Mouse (Mus musculus) neural tube, embryonic 13.5 days (tissue): Measurements from ENCODE around the gene Olfml3. TPM values are rescaled to one million over a fixed set of nuclear protein-coding genes. Genes with fewer than 3 reads are reported as not detected.

Experiments
- ATAC-seq: fragments of 200-750 bp; cut with Nextera tagmentation; 2 replicates; pipeline ENCODE4 v1.8.0; 2017; ENCODE audit warnings: low read depth, mild to moderate bottlenecking, moderate TSS enrichment, moderate library complexity
- H3K27ac ChIP-seq: fragments of 300-500 bp; sonication (generic); replicated peaks from 2 replicates; pipeline ENCODE4 v1.5.1; 2015; ENCODE audit warnings: moderate library complexity, mild to moderate bottlenecking, inconsistent platforms
- H3K27me3 ChIP-seq: fragments of 300-500 bp; sonication (generic); 2 replicates; pipeline ENCODE4 v1.6.1; 2015; ENCODE audit warnings: mild to moderate bottlenecking, inconsistent platforms
- H3K36me3 ChIP-seq: fragments of 300-500 bp; sonication (generic); 2 replicates; pipeline ENCODE4 v1.6.1; 2015; ENCODE audit warnings: mild to moderate bottlenecking, inconsistent platforms
- H3K4me1 ChIP-seq: fragments of 300-500 bp; sonication (generic); replicated peaks from 2 replicates; pipeline ENCODE4 v1.6.1; 2015; ENCODE audit warnings: inconsistent platforms
- H3K4me2 ChIP-seq: fragments of 300-500 bp; sonication (generic); 2 replicates; pipeline ENCODE4 v1.6.1; 2015; ENCODE audit warnings: inconsistent platforms, mild to moderate bottlenecking, moderate library complexity
- H3K4me3 ChIP-seq: fragments of 300-500 bp; sonication (generic); 2 replicates; pipeline ENCODE4 v1.5.1; 2015; ENCODE audit warnings: mild to moderate bottlenecking, inconsistent platforms
- H3K9ac ChIP-seq: fragments of 300-500 bp; sonication (generic); 2 replicates; pipeline ENCODE4 v1.6.1; 2015; ENCODE audit warnings: moderate library complexity, mild to moderate bottlenecking, inconsistent platforms
- H3K9me3 ChIP-seq: fragments of 300-500 bp; sonication (generic); 2 replicates; pipeline ENCODE4 v1.6.1; 2016; ENCODE audit warnings: inconsistent platforms
- WGBS: fragments of 180-500 bp; shearing (Covaris S2); methylation state at CpG from one replicate; pipeline ENCODE4 v1.1.7; 2015; 5-methylcytosine and 5-hydroxymethylcytosine counted together
- polyA plus RNA-seq: library from polyadenylated mRNA; unstranded; fragments of >200 nt; fragmentation: Nextera tagmentation; extraction: Ambion mirVana; gene quantifications from 2 replicates; pipeline ENCODE4 v1.2.1, GENCODE M21; 2015

Olfml3 gene
- polyA plus RNA-seq, 1 experiment from 2014 or later, result 14.2 TPM

DNA sequence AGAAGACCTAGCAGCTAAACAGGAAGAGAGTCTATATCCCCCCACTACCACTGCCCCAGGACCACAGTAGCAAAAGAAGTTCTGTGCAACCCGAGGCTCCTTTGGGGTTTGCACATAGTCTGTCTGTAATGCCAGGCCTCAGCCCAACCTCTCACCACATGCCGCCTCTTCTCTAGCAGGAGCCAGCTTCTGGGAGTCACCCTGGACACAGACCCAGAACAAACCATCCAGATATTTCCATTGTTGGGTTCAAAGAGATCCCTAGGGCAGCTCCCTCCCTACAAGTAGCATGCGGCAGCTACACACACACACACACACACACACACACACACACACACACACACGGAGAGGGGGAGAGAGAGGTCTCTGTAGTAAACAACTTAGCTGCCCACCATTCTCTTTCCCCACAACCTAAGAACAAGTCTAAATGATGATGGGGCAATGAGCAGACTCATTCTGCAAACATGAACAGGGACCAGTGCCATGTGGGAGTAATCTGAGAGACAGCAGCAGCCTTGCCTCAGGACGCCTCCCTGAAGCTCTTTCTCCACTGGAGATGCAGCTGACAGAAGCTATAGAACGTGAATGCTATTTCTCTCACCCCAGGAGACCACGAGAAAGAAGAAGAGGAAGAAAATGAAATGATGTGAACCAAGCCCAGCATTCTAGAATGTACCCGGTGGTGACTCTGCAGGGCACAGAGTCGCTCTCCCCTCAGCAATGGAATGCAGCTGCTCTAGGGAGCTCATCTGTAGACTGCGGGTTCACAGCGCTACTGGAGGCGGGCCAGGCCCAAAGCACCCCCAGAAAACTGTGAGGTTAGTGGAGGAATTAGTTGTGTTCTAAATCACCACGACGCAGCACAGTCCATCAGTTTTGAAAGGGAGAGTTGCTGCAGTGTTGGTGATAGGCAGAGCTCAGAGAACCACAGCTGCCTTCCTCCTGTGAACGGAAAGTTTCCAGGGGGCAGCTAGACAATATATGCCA lies 20.7 kb downstream of the Olfml3 start:
- no peak overlapping the region for H3K4me2 ChIP-seq
- H3K9me3 ChIP-seq, result no peaks in the 10 kb centered on the region
- no peaks in the 10 kb centered on the region for H3K36me3 ChIP-seq
- peak; percentile 28; the same call in 1 of the 2 replicates for ATAC-seq
- peak overlapping the region; percentile 67 for H3K27ac ChIP-seq
- no peak overlapping the region for H3K9ac ChIP-seq
- H3K4me1 ChIP-seq, result peaks cover 35% of the 10 kb centered on the region
- H3K4me3 ChIP-seq, result no peak overlapping the region
- H3K27me3 ChIP-seq, result no peaks in the 10 kb centered on the region
- WGBS, result 33% methylated on average over 15 of the region's 15 CpGs

DNA sequence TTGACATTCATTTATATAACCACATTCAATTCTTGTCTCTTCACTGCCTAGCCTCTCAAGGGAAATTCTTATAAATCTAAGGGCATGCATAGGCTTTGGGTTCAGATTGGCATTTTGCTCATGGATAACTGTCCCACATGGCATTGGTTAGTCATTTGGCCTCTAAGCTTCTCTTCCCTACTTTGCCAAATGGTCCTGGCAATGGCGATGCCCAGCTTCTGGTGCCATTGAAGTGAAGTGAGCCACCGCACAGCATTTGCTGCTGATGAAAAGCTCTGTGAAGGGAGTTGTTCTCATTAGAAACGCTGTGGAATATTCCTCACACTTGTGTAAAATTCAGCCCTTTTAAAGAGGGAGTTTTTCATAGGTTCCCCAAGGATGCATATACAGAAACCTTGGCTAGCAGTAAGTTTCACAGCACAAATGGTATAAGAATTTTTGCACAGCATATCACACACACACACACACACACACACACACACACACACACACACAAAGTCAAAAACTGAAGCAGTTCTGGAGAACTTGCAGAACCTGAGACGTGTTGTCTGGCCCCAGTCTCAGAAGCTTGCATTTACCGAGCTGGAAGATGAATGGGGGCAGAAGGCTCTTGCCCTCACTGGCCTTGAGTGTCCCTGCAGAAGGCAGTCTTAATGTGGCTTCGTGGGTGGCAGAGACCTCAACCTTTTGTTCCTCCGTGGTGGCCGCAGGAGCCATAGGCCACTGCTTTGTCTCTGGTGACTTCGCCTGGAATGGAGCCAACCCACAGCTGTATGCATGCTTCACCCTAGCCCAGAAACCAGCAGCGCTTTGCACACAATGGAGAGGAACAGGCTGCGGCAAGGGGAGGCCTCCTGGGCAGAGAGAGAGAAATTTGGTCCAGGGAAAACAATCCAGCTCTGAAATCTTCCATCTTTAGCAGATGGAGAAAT lies 21.8 kb downstream of the Olfml3 start:
- Histone ChIP-seq H3K4me3 (no peak overlapping the region), H3K9ac (no peak overlapping the region), H3K9me3 (no peaks in the 10 kb centered on the region), H3K27ac (peak overlapping the region; percentile 46; the same call in 1 of the 2 replicates), H3K4me2 (no peak overlapping the region), H3K27me3 (no peaks in the 10 kb centered on the region), H3K4me1 (peaks cover 35% of the 10 kb centered on the region), H3K36me3 (no peaks in the 10 kb centered on the region)
- 26% methylated on average over 11 of the region's 11 CpGs for WGBS
- ATAC-seq, result peak; percentile 38; the same call in 1 of the 2 replicates

DNA sequence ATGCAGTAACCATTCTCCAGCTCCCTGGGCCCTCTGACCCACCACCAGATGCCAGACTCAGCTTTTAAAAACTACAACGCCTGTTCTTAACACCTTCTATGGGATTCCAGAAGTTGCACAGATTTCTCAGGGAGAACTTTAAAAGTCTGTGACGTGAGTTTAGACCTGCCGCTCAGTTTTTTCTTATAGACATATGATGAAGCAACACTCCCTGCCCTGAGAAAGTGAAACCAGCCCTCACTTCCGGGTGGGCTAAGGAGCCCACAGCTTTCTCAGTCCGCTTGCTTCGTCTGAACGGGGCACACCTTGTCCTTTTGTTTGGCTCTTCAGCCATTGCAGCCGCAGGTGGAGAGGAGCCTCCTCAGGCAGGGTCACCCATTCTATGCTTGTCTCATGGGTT lies 22.9 kb downstream of the Olfml3 start:
- ATAC-seq, result no peak
- no peak overlapping the region for H3K9ac ChIP-seq
- H3K27me3 ChIP-seq, result no peaks in the 10 kb centered on the region
- H3K27ac ChIP-seq, result no peak overlapping the region
- no peak overlapping the region for H3K4me2 ChIP-seq
- 90% methylated on average over 8 of the region's 8 CpGs for WGBS
- H3K9me3 ChIP-seq, result no peaks in the 10 kb centered on the region
- peaks cover 35% of the 10 kb centered on the region for H3K4me1 ChIP-seq
- H3K36me3 ChIP-seq, result no peaks in the 10 kb centered on the region
- H3K4me3 ChIP-seq, result no peak overlapping the region

DNA sequence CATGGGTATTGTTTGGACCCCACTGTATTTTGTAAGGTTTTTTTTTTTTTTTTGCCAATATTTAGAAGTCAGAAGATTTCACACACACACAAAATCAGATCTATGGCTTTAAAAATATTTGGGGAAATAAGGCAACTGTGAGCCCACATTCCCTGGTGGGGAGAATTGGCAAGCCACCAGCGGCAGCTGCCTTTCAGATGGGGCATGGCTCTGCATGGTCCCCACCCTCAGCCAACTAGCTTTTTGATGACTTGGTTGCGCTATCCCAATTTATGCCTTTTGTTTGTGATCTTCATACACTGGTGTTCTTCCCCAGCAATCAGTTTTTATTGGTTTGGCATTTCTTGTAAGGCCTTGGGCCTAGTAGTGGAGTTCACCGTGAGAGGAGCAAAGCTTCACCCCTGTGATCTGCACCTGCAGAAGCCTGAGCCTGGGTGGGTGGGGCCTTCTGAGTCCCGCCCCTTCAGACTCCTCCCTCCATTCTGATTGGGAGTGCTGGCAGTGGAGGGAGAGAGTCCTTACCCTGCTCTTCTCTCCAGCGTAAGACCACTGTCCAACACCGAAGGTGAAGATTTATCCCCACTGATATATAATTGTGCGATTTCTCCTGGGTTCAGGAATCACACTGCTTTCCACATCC lies 23.4 kb downstream of the Olfml3 start:
- ATAC-seq, result no peak
- Histone ChIP-seq H3K9ac (no peak overlapping the region), H3K4me1 (peaks cover 33% of the 10 kb centered on the region), H3K4me2 (no peak overlapping the region), H3K27ac (no peak overlapping the region), H3K27me3 (no peaks in the 10 kb centered on the region), H3K4me3 (no peak overlapping the region), H3K36me3 (no peaks in the 10 kb centered on the region), H3K9me3 (no peaks in the 10 kb centered on the region)
- 65% methylated on average over 7 of the region's 7 CpGs for WGBS

DNA sequence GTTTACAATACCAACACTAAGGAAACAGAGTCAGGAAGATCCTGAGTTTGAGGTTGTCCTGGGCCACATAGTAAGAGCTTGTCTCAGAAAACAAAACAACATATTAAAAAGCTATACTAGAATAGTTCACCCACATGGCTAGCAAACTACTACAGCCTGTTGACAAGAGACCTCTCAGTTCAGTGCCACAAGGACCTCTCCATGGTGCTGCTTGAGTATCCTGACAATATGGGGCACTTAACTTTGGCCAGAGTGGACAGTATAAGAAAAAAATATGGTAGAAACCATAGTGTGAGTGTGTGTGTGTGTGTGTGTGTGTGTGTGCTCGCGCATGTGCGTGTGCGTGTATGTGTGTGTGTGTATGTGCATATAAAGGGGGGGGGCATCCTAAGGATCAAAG lies 25.6 kb downstream of the Olfml3 start:
- WGBS, result 95% methylated on average over 4 of the region's 4 CpGs
- H3K27ac ChIP-seq, result no peak overlapping the region
- H3K9me3 ChIP-seq, result no peaks in the 10 kb centered on the region
- no peak overlapping the region for H3K4me2 ChIP-seq
- no peaks in the 10 kb centered on the region for H3K36me3 ChIP-seq
- no peak overlapping the region for H3K4me3 ChIP-seq
- ATAC-seq, result no peak
- peaks cover 30% of the 10 kb centered on the region for H3K4me1 ChIP-seq
- no peaks in the 10 kb centered on the region for H3K27me3 ChIP-seq
- H3K9ac ChIP-seq, result no peak overlapping the region

DNA sequence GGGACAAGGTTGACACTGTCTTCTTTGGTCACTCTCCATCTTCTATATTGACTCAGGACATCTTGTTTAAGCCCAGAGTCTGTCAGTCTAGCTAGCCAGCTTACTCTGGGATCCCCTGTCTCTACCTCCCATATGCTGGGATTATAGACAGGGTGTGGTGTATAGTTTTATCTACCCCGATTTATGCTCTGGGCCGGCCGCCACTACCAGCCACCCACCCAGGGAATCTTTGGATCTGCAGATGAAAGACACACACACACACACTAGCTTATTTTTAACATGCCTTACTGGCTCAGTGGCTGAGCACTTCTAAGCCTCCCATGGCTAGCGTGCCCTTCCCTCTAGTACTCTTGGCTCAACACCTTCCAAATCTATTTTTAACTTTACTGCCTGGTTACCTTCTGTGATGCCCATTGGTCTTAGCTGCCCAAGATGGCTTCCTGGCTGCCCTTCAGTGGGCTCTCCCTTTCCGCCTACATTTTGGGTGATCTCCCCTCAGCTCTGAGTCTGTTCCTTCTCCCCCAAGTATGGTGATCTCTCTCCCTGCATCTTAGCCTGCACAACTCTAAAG lies 28.2 kb downstream of the Olfml3 start:
- H3K4me2 ChIP-seq, result no peak overlapping the region
- ATAC-seq, result no peak
- WGBS, result 90% methylated on average over 5 of the region's 5 CpGs
- H3K9ac ChIP-seq, result no peak overlapping the region
- no peak overlapping the region for H3K4me3 ChIP-seq
- no peak overlapping the region for H3K27ac ChIP-seq
- no peaks in the 10 kb centered on the region for H3K27me3 ChIP-seq
- H3K4me1 ChIP-seq, result peaks cover 15% of the 10 kb centered on the region
- no peaks in the 10 kb centered on the region for H3K9me3 ChIP-seq
- H3K36me3 ChIP-seq, result no peaks in the 10 kb centered on the region

DNA sequence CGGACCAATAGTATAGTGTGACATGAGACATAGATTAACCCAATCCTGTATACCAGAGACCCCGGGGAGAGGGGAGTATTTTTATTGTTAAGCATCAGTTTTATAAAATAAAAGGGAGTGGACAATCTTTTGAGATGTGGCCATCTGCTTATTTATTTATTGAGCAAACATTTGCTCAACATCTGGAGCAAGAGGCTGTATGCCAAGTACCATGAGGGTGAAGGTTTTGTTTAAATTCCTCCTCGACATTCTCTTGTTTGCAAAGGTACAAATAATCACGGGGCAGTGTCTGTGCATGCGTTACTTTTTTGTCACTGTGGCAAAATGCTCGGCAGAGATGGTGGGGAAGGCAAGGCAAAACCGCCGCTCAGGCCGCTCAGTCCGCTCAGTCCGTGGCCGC lies 32.4 kb downstream of the Olfml3 start:
- H3K4me1 ChIP-seq, result peaks cover 15% of the 10 kb centered on the region
- no peak overlapping the region for H3K9ac ChIP-seq
- H3K4me3 ChIP-seq, result no peak overlapping the region
- H3K27ac ChIP-seq, result no peak overlapping the region
- no peaks in the 10 kb centered on the region for H3K9me3 ChIP-seq
- H3K36me3 ChIP-seq, result no peaks in the 10 kb centered on the region
- ATAC-seq, result no peak
- WGBS, result 92% methylated on average over 12 of the region's 12 CpGs
- H3K27me3 ChIP-seq, result no peaks in the 10 kb centered on the region
- no peak overlapping the region for H3K4me2 ChIP-seq

DNA sequence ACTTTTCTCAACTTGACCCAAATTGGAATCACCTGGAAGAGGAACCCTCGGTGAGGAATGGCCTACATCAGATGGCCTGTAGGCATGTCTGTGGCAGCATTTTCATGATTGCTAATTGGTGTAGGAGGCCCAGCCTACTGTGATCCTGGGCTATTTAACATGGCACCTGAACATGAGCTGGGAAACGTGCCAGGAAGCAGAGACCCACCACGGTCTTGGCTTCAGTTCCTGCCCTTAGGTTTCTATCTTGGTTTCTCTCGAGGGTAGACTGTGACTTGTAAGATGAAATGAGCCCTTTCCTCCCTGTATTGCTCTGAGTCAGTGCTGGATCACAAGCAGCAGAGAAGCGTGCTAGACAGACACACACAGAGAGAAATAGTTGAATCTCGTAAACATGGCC lies 33.1 kb downstream of the Olfml3 start:
- no peak overlapping the region for H3K9ac ChIP-seq
- H3K4me2 ChIP-seq, result no peak overlapping the region
- no peak overlapping the region for H3K4me3 ChIP-seq
- no peak for ATAC-seq
- H3K27me3 ChIP-seq, result no peaks in the 10 kb centered on the region
- peaks cover 15% of the 10 kb centered on the region for H3K4me1 ChIP-seq
- WGBS, result 77% methylated on average over 6 of the region's 6 CpGs
- no peaks in the 10 kb centered on the region for H3K36me3 ChIP-seq
- H3K9me3 ChIP-seq, result no peaks in the 10 kb centered on the region
- no peak overlapping the region for H3K27ac ChIP-seq

DNA sequence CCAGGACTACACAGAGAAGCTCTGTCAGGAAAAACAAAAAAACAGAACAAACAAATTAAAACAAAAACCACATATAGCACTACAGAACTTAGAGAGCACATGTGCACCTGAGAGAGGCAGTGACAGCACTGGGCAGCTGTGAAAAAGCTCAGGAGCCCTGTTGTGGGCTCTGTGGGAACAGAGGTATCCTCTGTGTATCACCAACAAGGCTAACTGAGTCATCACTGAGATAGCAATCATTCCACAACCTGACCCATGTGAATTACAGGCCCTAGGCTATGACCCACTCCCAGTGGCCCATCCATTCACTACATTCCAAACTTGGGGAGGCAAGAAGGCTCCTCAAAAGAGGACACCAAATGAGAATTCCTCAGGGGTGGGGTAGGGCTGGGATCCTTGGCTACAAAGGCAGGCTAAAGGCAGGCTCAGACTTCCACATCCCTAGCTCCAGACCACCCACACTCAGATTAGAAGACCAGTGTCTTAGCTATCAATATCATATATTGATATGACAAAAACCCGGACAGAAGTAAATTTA lies 41.3 kb downstream of the Olfml3 start:
- ATAC-seq, result no peak
- H3K4me2 ChIP-seq, result no peak overlapping the region
- no peaks in the 10 kb centered on the region for H3K9me3 ChIP-seq
- no peak overlapping the region for H3K27ac ChIP-seq
- H3K27me3 ChIP-seq, result no peaks in the 10 kb centered on the region
- 97% methylated on average over 1 of the region's 1 CpGs for WGBS
- no peaks in the 10 kb centered on the region for H3K4me1 ChIP-seq
- no peak overlapping the region for H3K9ac ChIP-seq
- no peaks in the 10 kb centered on the region for H3K36me3 ChIP-seq
- H3K4me3 ChIP-seq, result no peak overlapping the region

DNA sequence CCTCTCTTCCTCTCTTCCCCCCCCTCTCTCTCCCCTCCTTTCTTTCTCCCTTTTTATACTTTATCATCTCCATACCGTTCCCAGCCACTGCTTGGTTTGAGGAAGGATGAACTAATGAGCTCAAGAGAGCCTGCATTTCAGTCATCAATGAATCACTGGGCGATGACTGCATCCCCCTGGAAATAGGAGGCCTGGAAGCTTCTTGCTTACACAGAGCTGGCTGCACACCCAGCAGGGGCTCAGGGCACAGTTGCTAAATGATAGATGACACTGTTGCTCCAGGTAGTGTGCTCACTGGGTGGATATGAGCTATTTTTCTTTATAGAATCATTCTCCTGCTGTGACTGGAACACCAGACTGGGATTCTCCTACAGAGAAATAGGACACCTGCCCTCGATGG lies 42.2 kb downstream of the Olfml3 start:
- Histone ChIP-seq H3K9me3 (no peaks in the 10 kb centered on the region), H3K9ac (no peak overlapping the region), H3K27me3 (no peaks in the 10 kb centered on the region), H3K4me2 (no peak overlapping the region), H3K4me3 (no peak overlapping the region), H3K4me1 (no peaks in the 10 kb centered on the region), H3K36me3 (no peaks in the 10 kb centered on the region), H3K27ac (no peak overlapping the region)
- no peak for ATAC-seq
- WGBS, result 45% methylated on average over 3 of the region's 3 CpGs

DNA sequence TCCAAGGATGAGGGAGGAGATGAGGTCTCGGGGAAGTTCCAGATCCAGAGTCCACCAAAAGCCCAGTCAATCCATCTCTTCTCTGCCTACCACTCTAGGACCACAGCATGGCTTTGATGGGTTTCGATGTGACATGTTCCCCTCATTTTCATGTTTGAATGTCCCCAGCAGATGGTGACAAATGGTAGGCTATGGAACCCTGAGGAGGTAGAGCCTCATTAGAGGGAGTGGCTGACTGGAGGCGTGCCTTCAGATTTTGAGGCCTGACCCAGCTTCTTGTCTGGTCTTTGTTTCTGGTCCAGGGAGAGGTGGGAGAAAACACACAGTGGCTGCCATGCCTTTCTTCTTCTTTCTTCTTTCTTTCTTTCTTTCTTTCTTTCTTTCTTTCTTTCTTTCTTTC lies 47.3 kb downstream of the Olfml3 start:
- 87% methylated on average over 3 of the region's 3 CpGs for WGBS
- H3K9ac ChIP-seq, result no peak overlapping the region
- no peak overlapping the region for H3K4me3 ChIP-seq
- H3K36me3 ChIP-seq, result no peaks in the 10 kb centered on the region
- H3K4me1 ChIP-seq, result no peaks in the 10 kb centered on the region
- H3K27ac ChIP-seq, result no peak overlapping the region
- no peaks in the 10 kb centered on the region for H3K27me3 ChIP-seq
- H3K9me3 ChIP-seq, result no peaks in the 10 kb centered on the region
- H3K4me2 ChIP-seq, result no peak overlapping the region
- no peak for ATAC-seq
